ENCODE assay signal across 15 mouse cellular contexts in genomic region chr10:63158191-63158590, GRCm38 (mm10). TPM values are rescaled to one million over a fixed set of nuclear protein-coding genes. Genes with fewer than 3 reads are reported as not detected.
A peak's percentile ranks its signal among the peaks of the same experiment; 100 is the strongest.
DNase-seq lines count a peak whose midpoint lies in the region; ATAC-seq and TF ChIP-seq lines count a peak whose summit lies in the region.
"Had no signal": no experiment of that assay in that cellular context is flagged by ENCODE, and none has a peak within 500 bp of the region (broad histone marks: within the 10 kb centered on the region; RNA-seq: fewer than 3 reads in every experiment).

No protein-coding gene starts in this region.

- H3K27me3 ChIP-seq in C2C12 (ENCODE audit: control insufficient read depth, insufficient read depth, insufficient read length): no peaks in the 10 kb centered on the region
- no peaks in the 10 kb centered on the region for H3K27me3 ChIP-seq in intestine, embryonic 16.5 days (replicated peaks; ENCODE audit: control insufficient read depth, insufficient read depth, low read length)
- no peaks in the 10 kb centered on the region for H3K27me3 ChIP-seq in forebrain, postnatal 0 days (ENCODE audit: insufficient read depth, low read length)
- H3K27me3 ChIP-seq: limb, embryonic 13.5 days; midbrain, embryonic 13.5 days had no signal

- no peak overlapping the region for H3K4me3 ChIP-seq in C2C12 (ENCODE audit: insufficient read depth, poor library complexity, severe bottlenecking)
- H3K4me3 ChIP-seq in intestine, embryonic 16.5 days (ENCODE audit: low read length): no peak overlapping the region
- no peak overlapping the region for H3K4me3 ChIP-seq in forebrain, postnatal 0 days (ENCODE audit: low read depth, low read length)
- H3K4me3 ChIP-seq: limb, embryonic 13.5 days; midbrain, embryonic 13.5 days had no signal

- no peak overlapping the region for H3K27ac ChIP-seq in intestine, embryonic 16.5 days (ENCODE audit: low read length)
- no peak overlapping the region for H3K27ac ChIP-seq in forebrain, postnatal 0 days (ENCODE audit: low read depth, low read length)
- H3K27ac ChIP-seq: limb, embryonic 13.5 days; midbrain, embryonic 13.5 days had no signal

- H3K4me2 ChIP-seq in intestine, embryonic 16.5 days (ENCODE audit: low read depth, low read length): no peak overlapping the region
- no peak overlapping the region for H3K4me2 ChIP-seq in forebrain, postnatal 0 days (ENCODE audit: low read depth)
- H3K4me2 ChIP-seq: limb, embryonic 13.5 days; midbrain, embryonic 13.5 days had no signal

- no peak overlapping the region for H3K9ac ChIP-seq in intestine, embryonic 16.5 days (ENCODE audit: low read depth, low read length)
- H3K9ac ChIP-seq in forebrain, postnatal 0 days: no peak overlapping the region
- H3K9ac ChIP-seq: limb, embryonic 13.5 days; midbrain, embryonic 13.5 days had no signal

- H3ac ChIP-seq in C2C12 (ENCODE audit: control insufficient read depth, insufficient read length, low read depth): no peak overlapping the region

- H3K36me3 ChIP-seq in C2C12 (ENCODE audit: control insufficient read depth, insufficient read depth): no peaks in the 10 kb centered on the region
- H3K36me3 ChIP-seq in intestine, embryonic 16.5 days (ENCODE audit: control insufficient read depth, insufficient read depth, low read length): no peaks in the 10 kb centered on the region
- no peaks in the 10 kb centered on the region for H3K36me3 ChIP-seq in forebrain, postnatal 0 days (ENCODE audit: insufficient read depth)
- H3K36me3 ChIP-seq: limb, embryonic 13.5 days; midbrain, embryonic 13.5 days had no signal

- H3K79me2 ChIP-seq in C2C12 (ENCODE audit: control insufficient read depth, insufficient read depth): no peaks in the 10 kb centered on the region

- peak; percentile 11 for DNase-seq in Muller cell, postnatal 12 days (ENCODE audit: inconsistent ontology term)
- peak; percentile 39 to 71 for DNase-seq in heart, adult 9 months (ENCODE audit: low spot score in 2 of 2)
- no peak for DNase-seq in B cell, adult 2 months
- no peak for DNase-seq in forebrain, postnatal 0 days
- DNase-seq in thymus, postnatal 0 days (ENCODE audit: low spot score): no peak
- DNase-seq: kidney, postnatal 10 days; lung, postnatal 14 days; thymus, postnatal 4 days had no signal

- TF ChIP-seq CTCF in C2C12 (IDR thresholded peaks at IDR 0.05; ENCODE audit: control insufficient read depth, insufficient read depth, insufficient read length): no peak
- no peak for TF ChIP-seq CTCF in forebrain, postnatal 0 days (IDR thresholded peaks at IDR 0.05; ENCODE audit: low read depth)

- peak; percentile 92 for ATAC-seq in intestine, embryonic 16.5 days
- ATAC-seq in forebrain, postnatal 0 days: no peak
- ATAC-seq: activated CD4-positive, CD25-positive, alpha-beta regulatory T cell, adult 4 months; midbrain, embryonic 13.5 days had no signal

- no peaks in the 10 kb centered on the region for H3K79me3 ChIP-seq in C2C12 (ENCODE audit: low read depth)

- H3K4me1 ChIP-seq in intestine, embryonic 16.5 days (ENCODE audit: control insufficient read depth, insufficient read depth, low read length): no peaks in the 10 kb centered on the region; the same call in 1 of the 2 replicates
- H3K4me1 ChIP-seq in forebrain, postnatal 0 days (ENCODE audit: insufficient read depth): no peaks in the 10 kb centered on the region
- H3K4me1 ChIP-seq: limb, embryonic 13.5 days; midbrain, embryonic 13.5 days had no signal

- H3K9me3 ChIP-seq in intestine, embryonic 16.5 days (ENCODE audit: control insufficient read depth, low read length): no peaks in the 10 kb centered on the region
- no peaks in the 10 kb centered on the region for H3K9me3 ChIP-seq in forebrain, postnatal 0 days (ENCODE audit: low read length)
- H3K9me3 ChIP-seq: limb, embryonic 13.5 days; midbrain, embryonic 13.5 days had no signal

- 53% methylated on average over 13 of the region's 13 CpGs for WGBS in intestine, embryonic 16.5 days
- WGBS in forebrain, postnatal 0 days: 77% methylated on average over 13 of the region's 13 CpGs

TF ChIP-seq in C2C12, 6 proteins besides CTCF, POLR2A, EP300 and RAD21:
- TF ChIP-seq CEBPB (IDR thresholded peaks at IDR 0.05; ENCODE audit: low read depth) (peak; percentile 34), FOSL1 (IDR thresholded peaks at IDR 0.05; ENCODE audit: insufficient read depth, low read length, poor library complexity, severe bottlenecking) (no peak)
TF ChIP-seq in C2C12: peak in this region for 1.

RNA-seq across cellular contexts. Expression of gene Mypn, which starts 45.6 kb away (rescaled TPM):
- 0.01 TPM for polyA plus RNA-seq in C2C12 (2012; fragmentation: generic; extraction: Trizol)
- polyA plus RNA-seq in intestine, embryonic 16.5 days (2015; fragmentation: Nextera tagmentation; extraction: Ambion mirVana): not detected in 2 replicates
- 0.62 and 1.2 TPM in 2 replicates for total RNA-seq in forebrain, postnatal 0 days (2014; rRNA removed)
- polyA plus RNA-seq in forebrain, postnatal 0 days (2015; fragmentation: Nextera tagmentation; extraction: Ambion mirVana): 0.36 and 0.67 TPM in 2 replicates
- polyA plus RNA-seq in thymus, postnatal 0 days (2015; fragmentation: Nextera tagmentation; extraction: Ambion mirVana): 0.04 and 0.08 TPM in 2 replicates
- total RNA-seq: common myeloid progenitor, adult 5-6 weeks had no signal

RNA-seq across cellular contexts. Expression of gene Atoh7, which starts 58.7 kb away (rescaled TPM):
- not detected for polyA plus RNA-seq in C2C12 (2012; fragmentation: generic; extraction: Trizol)
- polyA plus RNA-seq in intestine, embryonic 16.5 days (2015; fragmentation: Nextera tagmentation; extraction: Ambion mirVana): not detected in 2 replicates
- 0.15 and 0.71 TPM in 2 replicates for total RNA-seq in forebrain, postnatal 0 days (2014; rRNA removed)
- 3.3 and 4.8 TPM in 2 replicates for polyA plus RNA-seq in forebrain, postnatal 0 days (2015; fragmentation: Nextera tagmentation; extraction: Ambion mirVana)
- polyA plus RNA-seq in thymus, postnatal 0 days (2015; fragmentation: Nextera tagmentation; extraction: Ambion mirVana): 0.12 and 0.13 TPM in 2 replicates
- total RNA-seq: common myeloid progenitor, adult 5-6 weeks; ES-E14 had no signal
- polyA plus RNA-seq: activated CD4-positive, CD25-positive, alpha-beta regulatory T cell, adult 4 months had no signal

Comparison
In these comparisons a context has a peak if more than half of its experiments do, and no peak if none do; other contexts are left out.
1. DNase-seq: peak in Muller cell, postnatal 12 days (single experiment) and heart, adult 9 months (2 of 2); none in B cell, adult 2 months (0 of 2), forebrain, postnatal 0 days (single experiment) and thymus, postnatal 0 days (single experiment).